Mouse (Mus musculus) subcutaneous adipose tissue, adult 2 months (tissue): ENCODE measurements around the gene Pdzd8. TPM values are rescaled to one million over a fixed set of nuclear protein-coding genes. Genes with fewer than 3 reads are reported as not detected.

Source experiments
- polyA plus RNA-seq: library from polyadenylated mRNA; depleted of rRNA; stranded (reverse); fragments of >200 nt; gene quantifications from 2 replicates; pipeline ENCODE4 v1.2.3, GENCODE M21; 2012; ENCODE audit warnings: low replicate concordance; rRNA removed

Pdzd8 gene
- polyA plus RNA-seq, result 4.6 and 11.4 TPM in 2 replicates

DNA sequence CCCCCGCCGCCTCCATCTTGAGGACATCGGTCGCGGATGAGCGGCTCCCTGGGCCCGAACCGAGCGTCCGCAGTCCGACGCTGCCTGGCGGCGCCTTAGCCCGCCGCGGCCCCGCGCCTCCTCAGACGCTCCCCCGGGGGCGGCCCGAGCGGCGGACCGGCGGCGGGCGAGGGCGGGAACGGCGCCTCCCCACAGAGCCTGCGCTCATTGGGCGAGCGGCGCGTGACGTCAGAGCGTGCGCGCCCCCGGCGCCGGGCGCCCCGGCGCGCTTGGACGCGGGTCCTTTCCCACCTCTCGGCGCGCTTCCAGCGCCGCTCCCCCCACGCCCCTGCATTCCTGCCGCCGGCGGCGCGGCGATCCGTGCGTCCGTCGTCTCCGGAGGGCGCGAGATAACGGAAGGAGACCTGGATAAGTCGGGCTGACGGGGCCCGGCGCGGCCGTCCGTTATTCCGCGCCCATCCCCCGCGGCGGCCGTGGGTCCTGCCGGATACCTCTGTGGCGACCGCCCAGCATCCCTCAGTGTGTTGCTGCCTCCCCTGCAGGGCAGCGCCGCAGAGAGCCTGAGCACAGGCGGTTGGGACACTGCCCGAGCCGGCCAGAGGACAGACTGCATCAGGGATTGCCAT is at the start of gene Pdzd8:
Gene Pdzd8, minus strand, starts transcription at position 123 of the 626 bp plus-strand sequence.

DNA sequence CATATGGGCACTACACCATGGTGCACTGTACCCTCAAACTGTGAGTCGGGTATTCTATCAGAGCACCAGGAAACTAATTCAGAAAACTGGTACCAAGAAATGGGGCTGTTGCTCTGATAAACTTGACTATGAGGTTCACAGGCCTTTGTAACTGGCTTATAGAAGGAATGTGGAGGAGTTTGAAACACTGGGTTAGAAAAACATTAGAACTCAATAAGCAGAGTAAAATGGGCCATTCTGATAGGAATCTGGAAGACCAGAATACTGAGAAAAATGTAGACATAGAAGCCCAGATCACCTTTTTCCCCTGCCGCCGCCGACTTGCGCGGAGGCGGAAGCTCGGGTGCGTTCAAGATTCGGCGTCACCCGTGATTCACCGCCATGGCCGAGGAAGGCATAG is 23.6 kb downstream of the Pdzd8 start, which contains the start of gene Rps12-ps3:
Gene Rps12-ps3, plus strand, starts transcription at position 301 of the 400 bp plus-strand sequence.

GRCm38 (mm10) chr19:59260718-59261442 is 84.7 kb downstream of the Pdzd8 start, which contains the start of gene Slc18a2:
TSS of gene Slc18a2 (plus strand) at chr19:59260896.

Other genes with a start within 250 kb of the Pdzd8 start
- not detected in 2 replicates for gene Vax1, start 175.7 kb downstream of the Pdzd8 start, polyA plus RNA-seq
- not detected in 2 replicates for gene Kcnk18, start 126.6 kb downstream of the Pdzd8 start, polyA plus RNA-seq
- 0.10 and 0.31 TPM in 2 replicates for gene Slc18a2, start 84.9 kb downstream of the Pdzd8 start, polyA plus RNA-seq
- gene Rps12-ps3, start 23.5 kb downstream of the Pdzd8 start, polyA plus RNA-seq, result 2,240 and 5,569 TPM in 2 replicates
- gene Emx2, start 112.6 kb upstream of the Pdzd8 start, polyA plus RNA-seq, result 0.86 and 31.8 TPM in 2 replicates